Mouse (Mus musculus) kidney, adult 11 months (tissue): Measurements from ENCODE around the gene Dtd1.

Experiments
- DNase-seq: peaks from one replicate; pipeline ENCODE4 v3.0.0; 2022

The Dtd1 gene

GRCm38 (mm10) chr2:144641991-144642390 is 42.3 kb downstream of the Dtd1 start:
- DNase-seq, result no peak

- no peak for DNase-seq
These were observed 46.7 kb downstream of the Dtd1 start for GRCm38 (mm10) chr2:144646360-144646759.

GRCm38 (mm10) chr2:144647151-144647550 is 47.5 kb downstream of the Dtd1 start:
- no peak for DNase-seq

GRCm38 (mm10) chr2:144649960-144650359 is 50.3 kb downstream of the Dtd1 start:
- DNase-seq, result no peak

- no peak for DNase-seq
These were observed 53.1 kb downstream of the Dtd1 start for GRCm38 (mm10) chr2:144652841-144653240.

GRCm38 (mm10) chr2:144655307-144655706 is 55.6 kb downstream of the Dtd1 start:
- DNase-seq, result no peak

GRCm38 (mm10) chr2:144668507-144668906 is 68.8 kb downstream of the Dtd1 start:
- no peak for DNase-seq

GRCm38 (mm10) chr2:144670289-144670930 is 70.7 kb downstream of the Dtd1 start:
- DNase-seq, result no peak

GRCm38 (mm10) chr2:144672397-144672796 is 72.7 kb downstream of the Dtd1 start:
- DNase-seq, result no peak

GRCm38 (mm10) chr2:144676546-144677228 is 77.0 kb downstream of the Dtd1 start:
- DNase-seq, result no peak

GRCm38 (mm10) chr2:144677229-144677571 is 77.5 kb downstream of the Dtd1 start:
- no peak for DNase-seq

GRCm38 (mm10) chr2:144678779-144679178 is 79.1 kb downstream of the Dtd1 start:
- no peak for DNase-seq

- DNase-seq, result no peak
These were observed 79.7 kb downstream of the Dtd1 start for GRCm38 (mm10) chr2:144679394-144679793.

GRCm38 (mm10) chr2:144692219-144692732 is 92.6 kb downstream of the Dtd1 start:
- DNase-seq, result no peak

GRCm38 (mm10) chr2:144692777-144693176 is 93.1 kb downstream of the Dtd1 start:
- DNase-seq, result no peak

- no peak for DNase-seq
These were observed 95.2 kb downstream of the Dtd1 start for GRCm38 (mm10) chr2:144694923-144695322.

GRCm38 (mm10) chr2:144698046-144698445 is 98.3 kb downstream of the Dtd1 start:
- no peak for DNase-seq

- DNase-seq, result no peak
These were observed 100.9 kb downstream of the Dtd1 start for GRCm38 (mm10) chr2:144700608-144701007.

- no peak for DNase-seq
These were observed 101.9 kb downstream of the Dtd1 start for GRCm38 (mm10) chr2:144701415-144702149.

GRCm38 (mm10) chr2:144709285-144709684 is 109.6 kb downstream of the Dtd1 start:
- no peak for DNase-seq

GRCm38 (mm10) chr2:144709704-144710103 is 110.0 kb downstream of the Dtd1 start:
- no peak for DNase-seq

GRCm38 (mm10) chr2:144714596-144714995 is 114.9 kb downstream of the Dtd1 start:
- no peak for DNase-seq

- DNase-seq, result no peak
These were observed 115.6 kb downstream of the Dtd1 start for GRCm38 (mm10) chr2:144715211-144715768.

- DNase-seq, result no peak
These were observed 116.6 kb downstream of the Dtd1 start for GRCm38 (mm10) chr2:144716248-144716647.
